Mouse (Mus musculus): ENCODE measurements around the gene Arrdc2. TPM values are rescaled to one million over a fixed set of nuclear protein-coding genes. Genes with fewer than 3 reads are reported as not detected.
A peak's percentile ranks its signal among the peaks of the same experiment; 100 is the strongest.

The Arrdc2 gene
- polyA plus RNA-seq, 1 experiment from 2014 or later = 5.1 TPM

GRCm38 (mm10) chr8:70862824-70863641, 23.5 kb upstream of the Arrdc2 start, which contains the start of gene Kcnn1:
Gene Kcnn1 (minus strand): TSS chr8:70863258.
- ATAC-seq (replicated peaks; ENCODE audit: insufficient number of reproducible peaks, low FRiP score, low TSS enrichment, low read depth) (no peak), DNase-seq (ENCODE audit: low spot score) (peak; percentile 71)
- Histone ChIP-seq H3K9ac (replicated peaks; ENCODE audit: low read length) (peak within 1 kb of the TSS; percentile 70), H3K27me3 (ENCODE audit: control insufficient read depth, insufficient read depth, low read length) (peaks cover 15% of the 10 kb centered on the region; the same call in 1 of the 2 replicates), H3K4me2 (ENCODE audit: low read depth, low read length) (peak within 1 kb of the TSS; percentile 94), H3K36me3 (replicated peaks; ENCODE audit: control insufficient read depth, insufficient read depth, low read depth, low read length) (no peaks in the 10 kb centered on the region), H3K27ac (replicated peaks; ENCODE audit: low read depth, low read length) (no peak within 1 kb of the TSS; the same call in 1 of the 2 replicates), H3K9me3 (replicated peaks; ENCODE audit: control insufficient read depth, low read length) (no peaks in the 10 kb centered on the region), H3K4me1 (ENCODE audit: control insufficient read depth, insufficient read depth, low read length) (peaks cover 14% of the 10 kb centered on the region), H3K4me3 (ENCODE audit: low read depth, low read length) (peak within 1 kb of the TSS; percentile 40)
- WGBS = under 1% methylated on average over 51 of the region's 55 CpGs

- no peaks in the 10 kb centered on the region for H3K9me3 ChIP-seq (replicated peaks; ENCODE audit: control insufficient read depth, low read length)
- peaks cover 7% of the 10 kb centered on the region; the same call in 1 of the 2 replicates for H3K27me3 ChIP-seq (ENCODE audit: control insufficient read depth, insufficient read depth, low read length)
- no peaks in the 10 kb centered on the region for H3K36me3 ChIP-seq (replicated peaks; ENCODE audit: control insufficient read depth, insufficient read depth, low read depth, low read length)
- WGBS = 6% methylated on average over 4 of the region's 4 CpGs
- DNase-seq (ENCODE audit: low spot score) = peak; percentile 62
- no peak overlapping the region for H3K4me3 ChIP-seq (ENCODE audit: low read depth, low read length)
- H3K4me2 ChIP-seq (ENCODE audit: low read depth, low read length) = peak overlapping the region; percentile 7; the same call in 1 of the 2 replicates
- no peak overlapping the region for H3K9ac ChIP-seq (replicated peaks; ENCODE audit: low read length)
- H3K27ac ChIP-seq (replicated peaks; ENCODE audit: low read depth, low read length) = no peak overlapping the region
- H3K4me1 ChIP-seq (ENCODE audit: control insufficient read depth, insufficient read depth, low read length) = peaks cover 2% of the 10 kb centered on the region; the same call in 1 of the 2 replicates
- ATAC-seq (replicated peaks; ENCODE audit: insufficient number of reproducible peaks, low FRiP score, low TSS enrichment, low read depth) = no peak; the same call in 1 of the 2 replicates
These were observed 18.0 kb upstream of the Arrdc2 start for GRCm38 (mm10) chr8:70857516-70857915.

GRCm38 (mm10) chr8:70856541-70857197, 17.1 kb upstream of the Arrdc2 start:
- DNase-seq (ENCODE audit: low spot score) (peak; percentile 78), ATAC-seq (replicated peaks; ENCODE audit: insufficient number of reproducible peaks, low FRiP score, low TSS enrichment, low read depth) (peak; percentile 57; the same call in 1 of the 2 replicates)
- peak overlapping the region; percentile 80 for H3K4me2 ChIP-seq (ENCODE audit: low read depth, low read length)
- peak overlapping the region; percentile 64 for H3K9ac ChIP-seq (replicated peaks; ENCODE audit: low read length)
- no peaks in the 10 kb centered on the region; the same call in 1 of the 2 replicates for H3K4me1 ChIP-seq (ENCODE audit: control insufficient read depth, insufficient read depth, low read length)
- 7% methylated on average over 33 of the region's 33 CpGs for WGBS
- peak overlapping the region; percentile 37 for H3K4me3 ChIP-seq (ENCODE audit: low read depth, low read length)
- 0 out of 2 replicates have a peak overlapping the region, but pooled peaks have one; percentile 7 for H3K27ac ChIP-seq (replicated peaks; ENCODE audit: low read depth, low read length)
- H3K9me3 ChIP-seq (replicated peaks; ENCODE audit: control insufficient read depth, low read length) = no peaks in the 10 kb centered on the region
- H3K27me3 ChIP-seq (ENCODE audit: control insufficient read depth, insufficient read depth, low read length) = no peaks in the 10 kb centered on the region
- no peaks in the 10 kb centered on the region for H3K36me3 ChIP-seq (replicated peaks; ENCODE audit: control insufficient read depth, insufficient read depth, low read depth, low read length)

- Histone ChIP-seq H3K4me2 (ENCODE audit: low read depth, low read length) (peak overlapping the region; percentile 4), H3K27me3 (ENCODE audit: control insufficient read depth, insufficient read depth, low read length) (no peaks in the 10 kb centered on the region), H3K9ac (replicated peaks; ENCODE audit: low read length) (no peak overlapping the region), H3K4me1 (ENCODE audit: control insufficient read depth, insufficient read depth, low read length) (no peaks in the 10 kb centered on the region; the same call in 1 of the 2 replicates), H3K36me3 (replicated peaks; ENCODE audit: control insufficient read depth, insufficient read depth, low read depth, low read length) (no peaks in the 10 kb centered on the region), H3K27ac (replicated peaks; ENCODE audit: low read depth, low read length) (no peak overlapping the region), H3K4me3 (ENCODE audit: low read depth, low read length) (no peak overlapping the region), H3K9me3 (replicated peaks; ENCODE audit: control insufficient read depth, low read length) (no peaks in the 10 kb centered on the region)
- DNase-seq (ENCODE audit: low spot score) = no peak
- whole genome bisulfite sequencing = 59% methylated on average over 5 of the region's 5 CpGs
- no peak for ATAC-seq (replicated peaks; ENCODE audit: insufficient number of reproducible peaks, low FRiP score, low TSS enrichment, low read depth)
These were observed 16.5 kb upstream of the Arrdc2 start for GRCm38 (mm10) chr8:70856028-70856427.

- Histone ChIP-seq H3K27ac (replicated peaks; ENCODE audit: low read depth, low read length) (no peak overlapping the region), H3K4me1 (ENCODE audit: control insufficient read depth, insufficient read depth, low read length) (no peaks in the 10 kb centered on the region; the same call in 1 of the 2 replicates), H3K4me3 (ENCODE audit: low read depth, low read length) (no peak overlapping the region), H3K27me3 (ENCODE audit: control insufficient read depth, insufficient read depth, low read length) (no peaks in the 10 kb centered on the region), H3K9me3 (replicated peaks; ENCODE audit: control insufficient read depth, low read length) (no peaks in the 10 kb centered on the region), H3K4me2 (ENCODE audit: low read depth, low read length) (no peak overlapping the region), H3K9ac (replicated peaks; ENCODE audit: low read length) (no peak overlapping the region), H3K36me3 (replicated peaks; ENCODE audit: control insufficient read depth, insufficient read depth, low read depth, low read length) (no peaks in the 10 kb centered on the region)
- 88% methylated on average over 2 of the region's 2 CpGs for WGBS
- no peak for DNase-seq (ENCODE audit: low spot score)
- ATAC-seq (replicated peaks; ENCODE audit: insufficient number of reproducible peaks, low FRiP score, low TSS enrichment, low read depth) = no peak
These were observed 14.3 kb upstream of the Arrdc2 start for GRCm38 (mm10) chr8:70853863-70854262.

- H3K9me3 ChIP-seq (replicated peaks; ENCODE audit: control insufficient read depth, low read length) = no peaks in the 10 kb centered on the region
- 90% methylated on average over 41 of the region's 41 CpGs for WGBS
- no peak overlapping the region for H3K27ac ChIP-seq (replicated peaks; ENCODE audit: low read depth, low read length)
- H3K4me1 ChIP-seq (ENCODE audit: control insufficient read depth, insufficient read depth, low read length) = no peaks in the 10 kb centered on the region; the same call in 1 of the 2 replicates
- H3K4me3 ChIP-seq (ENCODE audit: low read depth, low read length) = no peak overlapping the region
- H3K4me2 ChIP-seq (ENCODE audit: low read depth, low read length) = no peak overlapping the region
- ATAC-seq (replicated peaks; ENCODE audit: insufficient number of reproducible peaks, low FRiP score, low TSS enrichment, low read depth) (no peak), DNase-seq (ENCODE audit: low spot score) (no peak)
- H3K9ac ChIP-seq (replicated peaks; ENCODE audit: low read length) = no peak overlapping the region
- no peaks in the 10 kb centered on the region for H3K36me3 ChIP-seq (replicated peaks; ENCODE audit: control insufficient read depth, insufficient read depth, low read depth, low read length)
- no peaks in the 10 kb centered on the region for H3K27me3 ChIP-seq (ENCODE audit: control insufficient read depth, insufficient read depth, low read length)
These were observed 13.2 kb upstream of the Arrdc2 start for GRCm38 (mm10) chr8:70852595-70853231.

- 61% methylated on average over 6 of the region's 6 CpGs for WGBS
- no peak overlapping the region for H3K27ac ChIP-seq (replicated peaks; ENCODE audit: low read depth, low read length)
- ATAC-seq (replicated peaks; ENCODE audit: insufficient number of reproducible peaks, low FRiP score, low TSS enrichment, low read depth) (no peak), DNase-seq (ENCODE audit: low spot score) (no peak)
- H3K36me3 ChIP-seq (replicated peaks; ENCODE audit: control insufficient read depth, insufficient read depth, low read depth, low read length) = no peaks in the 10 kb centered on the region
- no peaks in the 10 kb centered on the region for H3K27me3 ChIP-seq (ENCODE audit: control insufficient read depth, insufficient read depth, low read length)
- no peak overlapping the region for H3K4me2 ChIP-seq (ENCODE audit: low read depth, low read length)
- H3K9ac ChIP-seq (replicated peaks; ENCODE audit: low read length) = no peak overlapping the region
- no peaks in the 10 kb centered on the region for H3K9me3 ChIP-seq (replicated peaks; ENCODE audit: control insufficient read depth, low read length)
- no peaks in the 10 kb centered on the region for H3K4me1 ChIP-seq (ENCODE audit: control insufficient read depth, insufficient read depth, low read length)
- H3K4me3 ChIP-seq (ENCODE audit: low read depth, low read length) = no peak overlapping the region
These were observed 12.3 kb upstream of the Arrdc2 start for GRCm38 (mm10) chr8:70851837-70852236.
